In the genomic region with DNA sequence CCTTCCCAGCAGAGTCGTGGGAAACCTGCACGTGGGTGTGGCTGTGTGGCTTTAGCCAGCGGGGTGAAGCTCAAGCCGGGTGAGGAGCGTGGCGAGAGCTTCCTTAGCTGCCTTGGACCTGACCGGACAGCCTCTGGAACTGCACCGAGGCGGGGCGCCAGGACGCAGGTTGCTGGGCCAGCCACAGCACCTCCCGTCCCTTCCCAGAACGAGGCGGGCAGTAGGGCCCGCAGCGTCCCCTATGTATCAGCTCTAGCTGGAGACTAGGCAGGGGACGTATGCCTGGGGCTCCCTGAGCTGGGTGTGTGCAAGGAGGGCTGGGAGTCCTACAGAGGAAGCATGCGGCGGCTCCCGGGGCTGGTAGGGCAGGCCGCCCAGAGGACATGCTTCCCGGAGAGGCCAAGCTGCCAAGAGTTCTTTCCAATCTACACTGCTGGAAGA, we compare ENCODE assay signal across 7 mouse cellular contexts. TPM values are rescaled to one million over a fixed set of nuclear protein-coding genes. Genes with fewer than 3 reads are reported as not detected.
DNase-seq lines count a peak whose midpoint lies in the region; ATAC-seq lines count a peak whose summit lies in the region.

No protein-coding gene starts in this region.

- under 1% methylated on average over 22 of the region's 22 CpGs for WGBS in intestine, embryonic 15.5 days
- WGBS in liver, embryonic 15.5 days (ENCODE audit: insufficient replicate concordance), result under 1% methylated on average over 22 of the region's 22 CpGs

- peak overlapping the region; percentile 59 for H3K9ac ChIP-seq in intestine, embryonic 15.5 days
- H3K9ac ChIP-seq in liver, embryonic 15.5 days, result no peak overlapping the region

- H3K4me2 ChIP-seq in intestine, embryonic 15.5 days (replicated peaks), result peak overlapping the region; percentile 99
- H3K4me2 ChIP-seq in liver, embryonic 15.5 days, result peak overlapping the region; percentile 70

- peak overlapping the region; percentile 51 for H3K4me3 ChIP-seq in intestine, embryonic 15.5 days (replicated peaks)
- peak overlapping the region; percentile 8; the same call in 1 of the 2 replicates for H3K4me3 ChIP-seq in liver, embryonic 15.5 days (replicated peaks)

- peak; percentile 68 for ATAC-seq in intestine, embryonic 15.5 days
- ATAC-seq in liver, embryonic 15.5 days (ENCODE audit: insufficient read depth), result peak; percentile 34; the same call in 1 of the 2 replicates

- H3K36me3 ChIP-seq in intestine, embryonic 15.5 days, result no peaks in the 10 kb centered on the region
- H3K36me3 ChIP-seq in liver, embryonic 15.5 days (replicated peaks), result peaks cover 13% of the 10 kb centered on the region; the same call in 1 of the 2 replicates

- H3K27ac ChIP-seq in intestine, embryonic 15.5 days, result no peak overlapping the region
- H3K27ac ChIP-seq in liver, embryonic 15.5 days (replicated peaks), result no peak overlapping the region

- H3K27me3 ChIP-seq in intestine, embryonic 15.5 days (replicated peaks), result peaks cover 42% of the 10 kb centered on the region
- H3K27me3 ChIP-seq in liver, embryonic 15.5 days, result peaks cover 77% of the 10 kb centered on the region

- DNase-seq in brain, adult 2 months (ENCODE audit: low read depth, low spot score), result peak; percentile 64
- peak; percentile 71 for DNase-seq in embryo, embryonic 10.5 days (ENCODE audit: low spot score)
- DNase-seq in heart, adult 11 months, result peak; percentile 98
- peak; percentile 74 for DNase-seq in neural tube, embryonic 10.5 days (ENCODE audit: extremely low spot score, low spot score)
- peak; percentile 70 for DNase-seq in urinary bladder, postnatal 14 days (ENCODE audit: low spot score)

- peaks cover 30% of the 10 kb centered on the region for H3K4me1 ChIP-seq in intestine, embryonic 15.5 days (replicated peaks)
- H3K4me1 ChIP-seq in liver, embryonic 15.5 days (replicated peaks), result peaks cover 28% of the 10 kb centered on the region

- H3K9me3 ChIP-seq in intestine, embryonic 15.5 days, result no peaks in the 10 kb centered on the region
- no peaks in the 10 kb centered on the region for H3K9me3 ChIP-seq in liver, embryonic 15.5 days (replicated peaks)

RNA-seq across cellular contexts. Expression of a gene that starts 1.9 kb away (rescaled TPM):
- 0.10 and 0.18 TPM in 2 replicates for polyA plus RNA-seq in intestine, embryonic 15.5 days (2015; fragmentation: Nextera tagmentation; extraction: Ambion mirVana)
- polyA plus RNA-seq in liver, embryonic 15.5 days (2015; fragmentation: Nextera tagmentation; extraction: Ambion mirVana), result 0.01 and 0.03 TPM in 2 replicates

RNA-seq across cellular contexts. Expression of a gene that starts 21.5 kb away (rescaled TPM):
- polyA plus RNA-seq in intestine, embryonic 15.5 days (2015; fragmentation: Nextera tagmentation; extraction: Ambion mirVana), result 67.1 and 71.1 TPM in 2 replicates
- polyA plus RNA-seq in liver, embryonic 15.5 days (2015; fragmentation: Nextera tagmentation; extraction: Ambion mirVana), result 31.8 and 33.3 TPM in 2 replicates
